Mouse (Mus musculus): ENCODE results near the gene Borcs6. TPM values are rescaled to one million over a fixed set of nuclear protein-coding genes. Genes with fewer than 3 reads are reported as not detected.
A peak's percentile ranks its signal among the peaks of the same experiment; 100 is the strongest.
"Not testable (repeated sequence)": the region's sequence is repeated elsewhere in the genome, so short reads cannot be mapped to it uniquely, and the experiment has no call there.

Borcs6 gene
- polyA plus RNA-seq (2014; fragmentation: Nextera tagmentation; extraction: Ambion mirVana): 6.6 and 7.5 TPM in 2 replicates

- peak within 1 kb of the TSS; percentile 96 for H3K4me2 ChIP-seq (replicated peaks; ENCODE audit: low read depth, low read length)
- WGBS: under 1% methylated on average over 63 of the region's 64 CpGs
- H3K27ac ChIP-seq (ENCODE audit: low read depth, low read length): peak within 1 kb of the TSS; percentile 85
- 0 out of 2 replicates have a peak, but pooled peaks cover under 1% of the 10 kb centered on the region for H3K36me3 ChIP-seq (ENCODE audit: control insufficient read depth, insufficient read depth, low read length)
- peak within 1 kb of the TSS; percentile 89 for H3K4me3 ChIP-seq (ENCODE audit: low read length)
- H3K4me1 ChIP-seq (ENCODE audit: control insufficient read depth, insufficient read depth, low read length): peaks cover 20% of the 10 kb centered on the region
- H3K9ac ChIP-seq (ENCODE audit: low read depth, low read length): peak within 1 kb of the TSS; percentile 83
- no peaks in the 10 kb centered on the region for H3K9me3 ChIP-seq (ENCODE audit: control insufficient read depth, low read length)
- peak; percentile 90 for ATAC-seq (ENCODE audit: low FRiP score, low TSS enrichment)
- no peaks in the 10 kb centered on the region for H3K27me3 ChIP-seq (ENCODE audit: control insufficient read depth, insufficient read depth, low read length)
These were observed at the start of gene Borcs6 for GRCm38 (mm10) chr11:69059357-69059974. Borcs6 (plus strand) TSS chr11:69059717.

DNA sequence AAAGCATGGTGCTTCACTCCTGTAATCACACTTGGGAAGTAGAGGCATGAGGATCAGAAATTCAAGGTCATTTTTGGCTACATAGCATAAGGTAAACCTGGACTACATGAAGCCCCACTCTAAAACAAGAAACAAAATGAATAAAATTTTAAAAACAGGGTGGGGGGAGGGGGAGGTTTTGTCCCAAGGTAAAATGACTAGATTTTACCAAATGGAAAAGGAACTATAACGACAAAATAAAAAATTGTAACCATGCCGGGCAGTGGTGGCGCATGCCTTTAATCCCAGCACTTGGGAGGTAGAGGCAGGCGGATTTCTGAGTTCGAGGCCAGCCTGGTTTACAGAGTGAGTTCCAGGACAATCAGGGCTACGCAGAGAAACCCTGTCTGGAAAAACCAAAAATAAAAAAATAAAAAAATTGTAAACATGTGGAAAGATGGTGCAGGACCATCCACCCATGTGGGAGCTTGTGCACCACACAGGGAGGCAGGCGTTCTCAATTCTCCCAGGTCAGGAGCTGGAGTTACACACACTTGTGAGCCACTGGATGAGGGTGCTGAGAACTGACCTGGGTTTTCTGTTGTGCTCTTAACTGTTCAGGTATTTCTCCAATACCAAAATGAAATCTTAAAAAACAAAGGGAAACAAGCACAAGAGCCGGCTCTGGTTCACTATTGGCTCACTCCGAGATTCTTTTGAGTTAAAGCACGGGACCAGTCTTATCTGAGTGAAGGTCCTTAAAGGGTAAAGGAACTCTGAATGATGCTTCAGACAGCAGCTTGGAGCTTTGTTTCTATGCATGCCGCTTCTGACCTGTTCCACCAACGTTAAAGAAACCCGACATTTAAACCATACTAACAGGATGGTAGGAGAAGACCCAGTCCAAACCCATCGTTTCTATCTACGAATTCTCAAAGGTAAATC lies 48.9 kb upstream of the Borcs6 start:
- H3K27me3 ChIP-seq (ENCODE audit: control insufficient read depth, insufficient read depth, low read length): no peaks in the 10 kb centered on the region
- no peak for ATAC-seq (ENCODE audit: low FRiP score, low TSS enrichment)
- peaks cover 12% of the 10 kb centered on the region; the same call in 1 of the 2 replicates for H3K4me1 ChIP-seq (ENCODE audit: control insufficient read depth, insufficient read depth, low read length)
- peak overlapping the region; percentile 84; the same call in 1 of the 2 replicates for H3K4me2 ChIP-seq (replicated peaks; ENCODE audit: low read depth, low read length)
- no peak overlapping the region; the same call in 1 of the 2 replicates for H3K4me3 ChIP-seq (ENCODE audit: low read length)
- WGBS: 93% methylated on average over 15 of the region's 15 CpGs
- H3K27ac ChIP-seq (ENCODE audit: low read depth, low read length): no peak overlapping the region
- no peaks in the 10 kb centered on the region for H3K36me3 ChIP-seq (ENCODE audit: control insufficient read depth, insufficient read depth, low read length)
- no peak overlapping the region for H3K9ac ChIP-seq (ENCODE audit: low read depth, low read length)
- H3K9me3 ChIP-seq (ENCODE audit: control insufficient read depth, low read length): no peaks in the 10 kb centered on the region

DNA sequence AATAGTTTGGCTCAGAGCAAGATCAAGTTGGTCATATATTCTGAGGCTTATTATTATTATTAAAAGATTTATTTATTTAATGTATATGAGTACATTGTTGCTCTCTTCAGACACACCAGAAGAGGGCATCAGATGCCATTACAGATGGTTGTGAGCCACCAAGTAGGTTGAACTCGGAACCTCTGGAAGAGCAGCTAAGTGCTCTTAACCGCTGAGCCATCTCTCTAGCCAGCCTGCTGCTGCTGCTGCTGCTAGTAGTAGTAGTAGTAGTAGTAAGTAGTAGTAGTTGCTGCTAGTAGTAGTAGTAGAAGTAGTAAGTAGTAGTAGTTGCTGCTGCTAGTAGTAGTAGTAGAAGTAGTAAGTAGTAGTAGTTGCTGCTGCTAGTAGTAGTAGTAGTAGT lies 48.1 kb upstream of the Borcs6 start:
- peak overlapping the region; percentile 88; the same call in 1 of the 2 replicates for H3K27ac ChIP-seq (ENCODE audit: low read depth, low read length)
- H3K9ac ChIP-seq (ENCODE audit: low read depth, low read length): not testable (repeated sequence)

DNA sequence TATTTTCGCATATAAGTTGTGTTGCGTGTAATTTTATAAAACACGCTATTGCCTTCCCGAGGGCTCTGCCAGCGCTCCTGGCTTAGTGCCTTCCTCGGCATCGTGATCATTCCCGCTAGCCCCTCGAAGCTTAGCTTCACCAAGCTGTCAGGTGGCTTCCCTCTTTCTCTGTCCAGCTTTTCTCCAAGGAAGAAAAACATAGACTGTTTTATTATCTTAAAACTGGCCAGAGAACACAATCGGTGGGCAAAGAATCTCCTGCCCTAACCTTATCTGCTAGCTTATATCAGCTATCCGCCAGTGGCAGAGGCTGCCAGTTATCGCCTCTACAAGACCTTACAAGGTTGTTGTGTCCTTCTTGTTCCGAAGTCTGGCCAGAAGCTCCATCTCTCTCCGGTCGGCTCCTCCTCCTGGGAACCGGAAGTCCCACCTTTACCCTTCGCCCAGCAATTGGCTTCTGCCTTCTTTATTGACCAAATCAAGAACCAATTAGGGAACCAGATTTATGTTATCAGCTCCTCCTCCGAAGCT lies 47.4 kb upstream of the Borcs6 start:
- peak; percentile 32; the same call in 1 of the 2 replicates for ATAC-seq (ENCODE audit: low FRiP score, low TSS enrichment)
- Histone ChIP-seq H3K4me3 (ENCODE audit: low read length) (peak overlapping the region; percentile 55), H3K4me2 (replicated peaks; ENCODE audit: low read depth, low read length) (peak overlapping the region; percentile 84), H3K9ac (ENCODE audit: low read depth, low read length) (peak overlapping the region; percentile 71), H3K27ac (ENCODE audit: low read depth, low read length) (peak overlapping the region; percentile 88), H3K4me1 (ENCODE audit: control insufficient read depth, insufficient read depth, low read length) (peaks cover 15% of the 10 kb centered on the region; the same call in 1 of the 2 replicates), H3K36me3 (ENCODE audit: control insufficient read depth, insufficient read depth, low read length) (no peaks in the 10 kb centered on the region), H3K9me3 (ENCODE audit: control insufficient read depth, low read length) (no peaks in the 10 kb centered on the region), H3K27me3 (ENCODE audit: control insufficient read depth, insufficient read depth, low read length) (no peaks in the 10 kb centered on the region)
- 2% methylated on average over 18 of the region's 18 CpGs for WGBS

More for the DNA sequence above, 48.1 kb upstream of the Borcs6 start:
- H3K4me2 ChIP-seq (replicated peaks; ENCODE audit: low read depth, low read length): peak overlapping the region; percentile 84
- H3K9me3 ChIP-seq (ENCODE audit: control insufficient read depth, low read length); H3K36me3 ChIP-seq (ENCODE audit: control insufficient read depth, insufficient read depth, low read length); ATAC-seq (ENCODE audit: low FRiP score, low TSS enrichment); H3K27me3 ChIP-seq (ENCODE audit: control insufficient read depth, insufficient read depth, low read length): not testable (repeated sequence)
- peak overlapping the region; percentile 55 for H3K4me3 ChIP-seq (ENCODE audit: low read length)
- H3K4me1 ChIP-seq (ENCODE audit: control insufficient read depth, insufficient read depth, low read length): peaks cover 12% of the 10 kb centered on the region; the same call in 1 of the 2 replicates
- 71% methylated on average over 2 of the region's 2 CpGs for WGBS

DNA sequence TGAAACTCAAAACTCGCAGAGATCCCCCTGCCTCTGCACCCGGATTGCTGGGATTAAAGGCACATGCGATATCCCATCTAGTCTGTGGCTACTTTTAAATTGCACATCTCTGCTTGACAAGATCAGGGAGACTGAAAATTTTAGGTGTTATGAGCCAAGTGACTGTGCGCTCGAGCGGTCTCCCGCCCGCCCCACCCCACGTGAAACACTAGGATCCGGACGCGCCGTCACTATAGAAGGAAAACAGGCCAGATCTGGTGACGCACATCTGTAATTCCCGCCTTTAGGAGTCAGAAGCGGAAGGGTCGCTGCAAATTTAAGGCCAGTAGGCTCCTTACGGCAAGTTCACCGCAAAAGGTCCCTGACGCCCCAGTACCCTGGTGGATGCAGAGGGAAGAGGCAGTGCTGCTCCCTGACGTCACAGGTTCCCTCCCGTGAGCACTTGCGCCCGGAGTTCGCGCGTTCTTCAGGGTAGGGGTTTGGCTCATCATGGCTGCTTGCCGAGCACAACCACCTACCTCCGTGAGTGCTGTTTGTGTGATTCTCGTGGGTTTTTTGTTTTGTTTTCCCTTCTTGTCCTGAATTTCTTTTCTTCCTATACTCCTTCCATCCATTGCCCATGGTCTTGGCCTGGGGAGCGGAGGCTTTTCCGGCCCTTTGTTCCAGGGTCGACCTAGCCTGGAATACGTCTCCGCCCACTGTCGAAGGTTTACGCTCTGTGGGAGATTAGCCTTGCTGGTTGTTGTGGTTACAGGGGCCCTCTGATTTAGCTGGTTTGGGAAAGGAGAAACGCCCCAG lies 43.7 kb upstream of the Borcs6 start, which contains the start of gene Ctc1:
Gene Ctc1, plus strand, starts transcription at position 268 of the 798 bp plus-strand sequence.
- no peaks in the 10 kb centered on the region for H3K9me3 ChIP-seq (ENCODE audit: control insufficient read depth, low read length)
- peak within 1 kb of the TSS; percentile 82 for H3K4me2 ChIP-seq (replicated peaks; ENCODE audit: low read depth, low read length)
- H3K4me3 ChIP-seq (ENCODE audit: low read length): peak within 1 kb of the TSS; percentile 81
- peak; percentile 97 for ATAC-seq (ENCODE audit: low FRiP score, low TSS enrichment)
- no peaks in the 10 kb centered on the region for H3K36me3 ChIP-seq (ENCODE audit: control insufficient read depth, insufficient read depth, low read length)
- H3K27ac ChIP-seq (ENCODE audit: low read depth, low read length): peak within 1 kb of the TSS; percentile 92
- 3% methylated on average over 38 of the region's 38 CpGs for WGBS
- H3K4me1 ChIP-seq (ENCODE audit: control insufficient read depth, insufficient read depth, low read length): peaks cover 9% of the 10 kb centered on the region; the same call in 1 of the 2 replicates
- H3K27me3 ChIP-seq (ENCODE audit: control insufficient read depth, insufficient read depth, low read length): no peaks in the 10 kb centered on the region
- peak within 1 kb of the TSS; percentile 90 for H3K9ac ChIP-seq (ENCODE audit: low read depth, low read length)

- no peaks in the 10 kb centered on the region for H3K27me3 ChIP-seq (ENCODE audit: control insufficient read depth, insufficient read depth, low read length)
- H3K9ac ChIP-seq (ENCODE audit: low read depth, low read length): peak overlapping the region; percentile 90
- ATAC-seq (ENCODE audit: low FRiP score, low TSS enrichment): no peak
- peak overlapping the region; percentile 82 for H3K4me2 ChIP-seq (replicated peaks; ENCODE audit: low read depth, low read length)
- 71% methylated on average over 3 of the region's 3 CpGs for WGBS
- peak overlapping the region; percentile 92; the same call in 1 of the 2 replicates for H3K27ac ChIP-seq (ENCODE audit: low read depth, low read length)
- no peaks in the 10 kb centered on the region for H3K9me3 ChIP-seq (ENCODE audit: control insufficient read depth, low read length)
- H3K36me3 ChIP-seq (ENCODE audit: control insufficient read depth, insufficient read depth, low read length): peaks cover 6% of the 10 kb centered on the region
- H3K4me3 ChIP-seq (ENCODE audit: low read length): peak overlapping the region; percentile 81
- peaks cover 6% of the 10 kb centered on the region; the same call in 1 of the 2 replicates for H3K4me1 ChIP-seq (ENCODE audit: control insufficient read depth, insufficient read depth, low read length)
These were observed 42.8 kb upstream of the Borcs6 start for GRCm38 (mm10) chr11:69016755-69017154.

DNA sequence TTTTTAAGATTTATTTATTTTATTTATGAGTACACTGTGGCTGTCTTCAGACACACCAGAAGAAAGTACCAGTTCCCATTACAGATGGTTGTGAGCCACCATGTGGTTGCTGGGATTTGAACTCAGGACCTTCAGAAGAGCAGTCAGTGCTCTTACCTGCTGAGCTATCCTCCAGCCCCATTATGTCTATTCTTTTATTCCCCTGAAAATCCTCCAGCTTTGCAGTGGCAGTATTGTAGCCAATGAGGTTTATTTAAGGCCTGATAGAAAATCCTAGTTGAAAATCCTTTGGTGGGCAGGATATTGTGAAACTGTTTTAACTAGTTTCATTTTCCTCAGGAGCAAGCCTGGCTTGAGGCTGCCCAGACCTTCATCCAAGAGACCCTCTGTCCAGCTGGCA lies 38.8 kb upstream of the Borcs6 start:
- H3K4me1 ChIP-seq (ENCODE audit: control insufficient read depth, insufficient read depth, low read length): peaks cover 6% of the 10 kb centered on the region; the same call in 1 of the 2 replicates
- ATAC-seq (ENCODE audit: low FRiP score, low TSS enrichment): no peak
- no peak overlapping the region for H3K4me2 ChIP-seq (replicated peaks; ENCODE audit: low read depth, low read length)
- no peak overlapping the region for H3K27ac ChIP-seq (ENCODE audit: low read depth, low read length)
- H3K9me3 ChIP-seq (ENCODE audit: control insufficient read depth, low read length): no peaks in the 10 kb centered on the region
- H3K36me3 ChIP-seq (ENCODE audit: control insufficient read depth, insufficient read depth, low read length): peaks cover 45% of the 10 kb centered on the region
- H3K27me3 ChIP-seq (ENCODE audit: control insufficient read depth, insufficient read depth, low read length): no peaks in the 10 kb centered on the region
- no peak overlapping the region for H3K4me3 ChIP-seq (ENCODE audit: low read length)
- no peak overlapping the region for H3K9ac ChIP-seq (ENCODE audit: low read depth, low read length)

DNA sequence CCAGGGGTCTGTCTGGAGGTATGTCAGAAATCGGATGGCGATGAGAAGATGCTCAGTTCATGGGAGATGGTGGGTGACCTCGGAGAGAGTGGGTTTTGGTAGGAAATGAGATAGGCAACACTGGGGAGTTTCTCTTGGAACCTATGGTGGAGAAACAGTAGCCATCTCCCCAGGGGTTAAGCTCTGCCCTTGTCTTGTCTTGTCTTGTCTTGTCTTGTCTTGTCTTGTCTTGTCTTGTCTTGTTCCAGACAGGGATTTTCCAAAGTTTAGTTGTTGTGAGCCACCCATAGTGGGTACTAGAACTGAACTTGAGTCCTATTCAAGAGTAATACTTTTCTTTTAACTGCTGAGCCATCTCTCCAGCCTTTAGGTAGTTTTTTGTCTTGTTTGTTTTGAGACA lies 33.0 kb upstream of the Borcs6 start:
- peaks cover 99% of the 10 kb centered on the region for H3K36me3 ChIP-seq (ENCODE audit: control insufficient read depth, insufficient read depth, low read length)
- H3K4me2 ChIP-seq (replicated peaks; ENCODE audit: low read depth, low read length): no peak overlapping the region
- H3K9ac ChIP-seq (ENCODE audit: low read depth, low read length): no peak overlapping the region
- H3K9me3 ChIP-seq (ENCODE audit: control insufficient read depth, low read length): no peaks in the 10 kb centered on the region
- WGBS: 94% methylated on average over 3 of the region's 3 CpGs
- no peak overlapping the region for H3K27ac ChIP-seq (ENCODE audit: low read depth, low read length)
- no peak for ATAC-seq (ENCODE audit: low FRiP score, low TSS enrichment)
- no peak overlapping the region for H3K4me3 ChIP-seq (ENCODE audit: low read length)
- H3K4me1 ChIP-seq (ENCODE audit: control insufficient read depth, insufficient read depth, low read length): no peaks in the 10 kb centered on the region
- H3K27me3 ChIP-seq (ENCODE audit: control insufficient read depth, insufficient read depth, low read length): no peaks in the 10 kb centered on the region

Measured in kidney, embryonic 14.5 days (tissue).